Mouse (Mus musculus): ENCODE results near the gene Slc38a5. TPM values are rescaled to one million over a fixed set of nuclear protein-coding genes. Genes with fewer than 3 reads are reported as not detected.

Gene Slc38a5
- 16.6 and 19.2 TPM in 2 replicates for polyA plus RNA-seq (2012; rRNA removed)

GRCm38 (mm10) chrX:8271083-8271820, at the start of gene Slc38a5:
Gene Slc38a5 (plus strand): TSS chrX:8271133.

GRCm38 (mm10) chrX:8252334-8253285, 18.3 kb upstream of the Slc38a5 start, which contains the start of gene Ftsj1:
Gene Ftsj1 (minus strand): TSS chrX:8252406.

GRCm38 (mm10) chrX:8327124-8327523, 56.2 kb downstream of the Slc38a5 start, which contains the start of gene Ssxb10:
Gene Ssxb10 (plus strand): TSS chrX:8327424.

Other genes with a start within 250 kb of the Slc38a5 start
- 15.2 and 16.4 TPM in 2 replicates for gene Suv39h1, start 196.4 kb upstream of the Slc38a5 start, polyA plus RNA-seq (2012; rRNA removed)
- 11.4 and 12.1 TPM in 2 replicates for gene Was, start 180.6 kb upstream of the Slc38a5 start, polyA plus RNA-seq (2012; rRNA removed)
- 18.9 and 22.6 TPM in 2 replicates for gene Wdr13, start 138.2 kb upstream of the Slc38a5 start, polyA plus RNA-seq (2012; rRNA removed)
- 156 and 159 TPM in 2 replicates for gene Rbm3, start 125.3 kb upstream of the Slc38a5 start, polyA plus RNA-seq (2012; rRNA removed)
- 4.0 and 4.4 TPM in 2 replicates for gene Tbc1d25, start 95.0 kb upstream of the Slc38a5 start, polyA plus RNA-seq (2012; rRNA removed)
- gene Ebp, start 77.6 kb upstream of the Slc38a5 start, polyA plus RNA-seq (2012; rRNA removed), result 68.2 and 80.5 TPM in 2 replicates
- 4.9 and 5.1 TPM in 2 replicates for gene Porcn, start 64.6 kb upstream of the Slc38a5 start, polyA plus RNA-seq (2012; rRNA removed)
- 16.6 and 17.2 TPM in 2 replicates for gene Ftsj1, start 18.7 kb upstream of the Slc38a5 start, polyA plus RNA-seq (2012; rRNA removed)
- gene Ssxb10, start 56.3 kb downstream of the Slc38a5 start, polyA plus RNA-seq (2012; rRNA removed), result not detected in 2 replicates
- not detected in 2 replicates for gene Ssxb9, start 95.8 kb downstream of the Slc38a5 start, polyA plus RNA-seq (2012; rRNA removed)
- not detected in 2 replicates for gene Ssxb1, start 142.2 kb downstream of the Slc38a5 start, polyA plus RNA-seq (2012; rRNA removed)
- not detected in 2 replicates for gene Ssxb2, start 190.6 kb downstream of the Slc38a5 start, polyA plus RNA-seq (2012; rRNA removed)